ENCODE assay signal across 8 mouse cellular contexts in the genomic region with DNA sequence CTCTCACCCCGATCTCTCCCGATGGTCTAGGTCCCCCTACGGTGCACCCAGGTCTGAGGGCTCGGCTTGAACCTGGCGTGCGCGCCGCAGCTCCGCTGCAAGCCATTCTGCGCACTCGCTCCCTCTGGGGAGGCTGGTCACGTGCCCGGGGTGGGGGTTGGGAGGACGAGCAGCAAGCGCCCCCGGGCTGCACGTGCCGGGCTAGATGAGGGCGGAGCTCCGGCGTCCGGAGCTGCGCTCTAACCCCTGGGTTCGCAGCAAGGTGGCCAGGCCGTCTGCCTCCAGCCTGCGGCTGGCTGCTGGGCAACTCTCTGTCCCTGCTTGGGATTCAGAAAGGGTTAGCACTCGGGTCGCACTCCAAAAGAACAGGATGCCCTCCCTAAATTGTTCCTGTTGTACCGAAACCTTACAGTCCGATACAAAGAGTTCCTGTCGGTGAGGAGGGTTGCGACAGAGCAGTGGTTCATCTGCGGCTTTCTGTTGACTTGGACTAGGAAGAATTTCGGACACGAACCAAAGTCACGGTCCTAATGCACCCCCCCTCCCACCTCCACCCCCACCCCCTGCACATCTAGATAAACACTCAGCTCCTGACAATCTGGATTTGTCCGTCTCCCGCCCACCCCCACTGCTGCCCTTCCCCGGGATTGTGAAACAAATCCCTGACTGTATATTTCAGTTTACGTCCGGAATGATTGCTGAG. TPM values are rescaled to one million over a fixed set of nuclear protein-coding genes. Genes with fewer than 3 reads are reported as not detected.
DNase-seq lines count a peak whose midpoint lies in the region; ATAC-seq and TF ChIP-seq lines count a peak whose summit lies in the region.

No protein-coding gene starts in this region.

- WGBS in forebrain, embryonic 15.5 days: under 1% methylated on average over 41 of the region's 41 CpGs
- under 1% methylated on average over 41 of the region's 41 CpGs for WGBS in lung, embryonic 14.5 days
- under 1% methylated on average over 41 of the region's 41 CpGs for WGBS in olfactory bulb, adult 2 months
- under 1% methylated on average over 41 of the region's 41 CpGs for WGBS in thymus, adult 2 months

- peak; percentile 96 for ATAC-seq in forebrain, embryonic 15.5 days (replicated peaks)
- peak; percentile 95 for ATAC-seq in lung, embryonic 14.5 days (ENCODE audit: insufficient read depth)

- DNase-seq in ES-CJ7 (ENCODE audit: low read depth, low spot score): peak; percentile 97
- DNase-seq in cerebellum, adult 11 months: peak; percentile 90
- DNase-seq in heart, postnatal 36 days: peak; percentile 95
- DNase-seq in layer of hippocampus, adult 2 months (ENCODE audit: low spot score in 2 of 2): peak; percentile 89 to 93
- DNase-seq in lung, embryonic 14.5 days: peak; percentile 92
- DNase-seq in thymus, adult 2 months: peak; percentile 99

- H3K9ac ChIP-seq in forebrain, embryonic 15.5 days (replicated peaks): peak overlapping the region; percentile 49
- H3K9ac ChIP-seq in lung, embryonic 14.5 days: peak overlapping the region; percentile 68

- intact Hi-C loops in heart, postnatal 36 days (cut with DNase I): loop anchor here (2.0 kb wide), 2 partner anchors 57 to 63 kb away; a partner anchor contains a TSS

- peak overlapping the region; percentile 46 for H3K4me3 ChIP-seq in forebrain, embryonic 15.5 days
- H3K4me3 ChIP-seq in layer of hippocampus, adult 2 months: peak overlapping the region; percentile 70
- peak overlapping the region; percentile 61 for H3K4me3 ChIP-seq in lung, embryonic 14.5 days (ENCODE audit: low read depth, low read length)
- H3K4me3 ChIP-seq in olfactory bulb, adult 2 months (ENCODE audit: insufficient read depth, low read depth, low read length): peak overlapping the region; percentile 63
- peak overlapping the region; percentile 64 for H3K4me3 ChIP-seq in thymus, adult 2 months (ENCODE audit: control insufficient read depth, insufficient read depth, low read length)

- TF ChIP-seq CTCF in layer of hippocampus, adult 2 months (conservative IDR thresholded peaks at IDR 0.05): no peak
- TF ChIP-seq CTCF in lung, embryonic 14.5 days (IDR thresholded peaks at IDR 0.05; ENCODE audit: low read depth): no peak; the same call in 1 of the 2 replicates
- TF ChIP-seq CTCF in olfactory bulb, adult 2 months (IDR thresholded peaks at IDR 0.05; ENCODE audit: insufficient read depth, low read depth, low read length): no peak
- TF ChIP-seq CTCF in thymus, adult 2 months (IDR thresholded peaks at IDR 0.05; ENCODE audit: borderline replicate concordance, control insufficient read depth, extremely low read depth, insufficient read depth, low read length, poor library complexity): peak; percentile 27; the same call in 1 of the 2 replicates

- H3K4me1 ChIP-seq in forebrain, embryonic 15.5 days: peaks cover 11% of the 10 kb centered on the region
- no peaks in the 10 kb centered on the region for H3K4me1 ChIP-seq in lung, embryonic 14.5 days (ENCODE audit: insufficient read depth)
- peaks cover 11% of the 10 kb centered on the region for H3K4me1 ChIP-seq in olfactory bulb, adult 2 months (ENCODE audit: control insufficient read depth, insufficient read depth, low read length)
- peaks cover 9% of the 10 kb centered on the region for H3K4me1 ChIP-seq in thymus, adult 2 months (replicated peaks; ENCODE audit: control insufficient read depth, insufficient read depth, low read length)

- no peaks in the 10 kb centered on the region for H3K27me3 ChIP-seq in forebrain, embryonic 15.5 days
- no peaks in the 10 kb centered on the region for H3K27me3 ChIP-seq in lung, embryonic 14.5 days (ENCODE audit: insufficient read depth, low read length)
- H3K27me3 ChIP-seq in thymus, adult 2 months (ENCODE audit: control insufficient read depth, insufficient read depth, low read length): no peaks in the 10 kb centered on the region

- no peaks in the 10 kb centered on the region for H3K36me3 ChIP-seq in forebrain, embryonic 15.5 days
- H3K36me3 ChIP-seq in lung, embryonic 14.5 days (ENCODE audit: insufficient read depth): no peaks in the 10 kb centered on the region
- no peaks in the 10 kb centered on the region for H3K36me3 ChIP-seq in thymus, adult 2 months (ENCODE audit: control insufficient read depth, insufficient read depth, low read length)

- peak overlapping the region; percentile 66 for H3K27ac ChIP-seq in forebrain, embryonic 15.5 days (replicated peaks)
- H3K27ac ChIP-seq in layer of hippocampus, adult 2 months: peak overlapping the region; percentile 94
- H3K27ac ChIP-seq in lung, embryonic 14.5 days (ENCODE audit: low read depth): peak overlapping the region; percentile 90
- H3K27ac ChIP-seq in olfactory bulb, adult 2 months (ENCODE audit: insufficient read depth, low read depth, low read length): peak overlapping the region; percentile 71
- H3K27ac ChIP-seq in thymus, adult 2 months (ENCODE audit: control insufficient read depth, insufficient read depth, low read length): peak overlapping the region; percentile 95

- peak overlapping the region; percentile 70 for H3K4me2 ChIP-seq in forebrain, embryonic 15.5 days (replicated peaks)
- peak overlapping the region; percentile 97 for H3K4me2 ChIP-seq in lung, embryonic 14.5 days

- TF ChIP-seq POLR2A in olfactory bulb, adult 2 months (IDR thresholded peaks at IDR 0.05; ENCODE audit: insufficient read depth, low read depth, low read length): peak; percentile 82
- peak; percentile 99 for TF ChIP-seq POLR2A in thymus, adult 2 months (IDR thresholded peaks at IDR 0.05; ENCODE audit: control insufficient read depth, extremely low read depth, insufficient read depth, low read length, poor library complexity)

- H3K9me3 ChIP-seq in forebrain, embryonic 15.5 days: no peaks in the 10 kb centered on the region
- H3K9me3 ChIP-seq in lung, embryonic 14.5 days (ENCODE audit: low read depth, low read length): no peaks in the 10 kb centered on the region

RNA-seq across cellular contexts. Expression of a gene that starts 57.2 kb away (rescaled TPM):
- polyA plus RNA-seq in forebrain, embryonic 15.5 days (2015; fragmentation: Nextera tagmentation; extraction: Ambion mirVana): 492 and 524 TPM in 2 replicates
- 100 to 1,000 TPM; 115 to 118 TPM for total RNA-seq in heart, postnatal 36 days (2021)
- total RNA-seq in layer of hippocampus, adult 2 months (2021): 100 to 1,000 TPM; 124 to 137 TPM
- polyA plus RNA-seq in lung, embryonic 14.5 days (2014; fragmentation: Nextera tagmentation; extraction: Ambion mirVana): 539 and 550 TPM in 2 replicates
- polyA plus RNA-seq in olfactory bulb, adult 2 months (2012; ENCODE audit: insufficient read depth, insufficient read length, low replicate concordance, missing spikeins): not detected in 2 replicates
- polyA plus RNA-seq in thymus, adult 2 months (2012; rRNA removed): 85.2 and 104 TPM in 2 replicates

Comparison
In these comparisons a context has a peak if more than half of its experiments do, and no peak if none do; other contexts are left out.
1. Peak in every context shown above with its lines: DNase-seq, ATAC-seq, H3K4me3 ChIP-seq and H3K27ac ChIP-seq.
2. RNA of a gene that starts 57.2 kb away (polyA plus RNA-seq): 539 to 550 TPM in lung, embryonic 14.5 days, 492 to 524 TPM in forebrain, embryonic 15.5 days and 85.2 to 104 TPM in thymus, adult 2 months; not detected in olfactory bulb, adult 2 months; every median in the first group is over 10 times any median in the second.